Mouse (Mus musculus) layer of hippocampus, adult 18-20 months (tissue): ENCODE results near the gene Fam174b. TPM values are rescaled to one million over a fixed set of nuclear protein-coding genes. Genes with fewer than 3 reads are reported as not detected.

Source experiments
- DNase-seq, 2 experiments: peaks; one replicate each; pipeline ENCODE4 v3.0.0; 2022; ENCODE audit warnings: low spot score in 2 of 2
- long read RNA-seq: library from polyadenylated mRNA; stranded (forward); transcript quantifications from one replicate; pipeline ENCODE4 v2.0.0, GENCODE M21; 2021
- total RNA-seq, 2 experiments: library from RNA; stranded (reverse); gene quantifications; 2 replicates each; pipeline ENCODE4 v1.2.3; 2021

The Fam174b gene
- total RNA-seq: 10 to 100 TPM; 30.3 to 33.0 TPM
- long read RNA-seq, transcript Fam174b-201 (3 exons, 2,683 nt): major isoform, 68 of 76 reads
- long read RNA-seq, partial matches to known transcripts: 8 of 76 reads
- long read RNA-seq, other reads (novel, unspliced or antisense): 0 of 76 reads

DNA sequence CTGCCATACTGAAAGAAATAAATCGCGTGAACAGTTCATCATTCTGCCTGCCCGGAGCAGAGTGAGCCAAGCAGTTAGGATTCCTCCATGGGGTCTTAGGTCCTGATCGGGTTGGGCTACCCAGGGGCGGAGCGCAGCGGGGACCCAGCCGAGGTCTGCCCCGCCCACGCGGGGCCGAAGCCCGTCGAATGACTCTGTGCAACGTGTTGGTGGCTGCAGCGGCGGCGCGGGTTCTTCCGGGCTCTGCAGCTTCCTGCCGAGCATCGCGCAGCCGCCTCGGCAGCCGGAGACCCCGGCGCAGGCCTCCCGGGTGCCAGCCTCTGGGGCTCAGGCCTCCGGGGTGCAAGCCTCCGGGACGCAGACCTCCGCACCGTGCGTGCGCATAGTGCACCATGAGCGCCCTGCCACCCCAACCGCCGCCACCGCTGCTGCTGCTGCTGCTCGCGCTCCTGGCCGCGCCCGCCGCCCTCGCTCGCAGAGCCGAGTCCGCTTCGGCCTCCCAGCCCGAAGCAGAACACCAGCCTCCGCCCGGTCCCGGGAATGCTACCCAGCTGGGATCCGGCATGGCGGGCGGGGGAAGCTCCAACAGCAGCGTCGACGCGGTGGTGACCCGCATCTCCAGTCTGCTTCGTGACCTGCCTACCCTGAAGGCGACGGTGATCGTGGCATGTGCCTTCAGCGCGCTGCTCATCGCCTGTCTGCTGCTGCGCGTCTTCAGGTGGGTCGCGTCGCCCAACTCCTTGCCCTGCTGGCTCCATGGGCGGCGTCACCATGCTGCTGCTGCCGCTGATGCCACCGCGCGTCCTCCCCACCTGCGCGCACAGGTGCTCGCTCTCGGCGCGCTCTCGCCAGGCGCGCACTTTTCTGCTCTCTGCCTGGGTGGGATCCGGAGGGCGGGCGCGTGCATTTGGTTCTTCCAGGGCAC lies at the start of gene Fam174b:
Gene Fam174b (plus strand): TSS at position 192 of the 925 bp plus-strand sequence.
- DNase-seq: peak; percentile 46 to 54

DNA sequence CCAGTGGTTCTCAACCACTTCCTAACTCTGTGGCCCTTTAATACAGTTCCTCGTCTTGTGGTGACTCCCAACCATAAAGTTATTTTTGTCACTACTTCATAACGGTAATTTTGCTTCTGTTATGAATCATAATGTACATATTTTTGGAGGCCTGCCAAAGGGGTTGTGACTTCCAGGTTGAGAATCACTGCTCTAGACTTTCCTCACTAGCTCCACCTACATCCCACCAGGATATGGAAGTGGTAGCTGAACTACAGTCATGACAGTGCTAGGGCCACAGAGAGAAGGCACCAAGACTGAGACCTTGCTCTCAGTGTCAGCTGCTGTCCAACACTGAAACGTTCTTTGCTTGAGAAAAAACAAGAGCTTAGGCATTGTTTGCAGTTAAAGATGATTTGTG lies 43.0 kb upstream of the Fam174b start:
- DNase-seq: no peak

DNA sequence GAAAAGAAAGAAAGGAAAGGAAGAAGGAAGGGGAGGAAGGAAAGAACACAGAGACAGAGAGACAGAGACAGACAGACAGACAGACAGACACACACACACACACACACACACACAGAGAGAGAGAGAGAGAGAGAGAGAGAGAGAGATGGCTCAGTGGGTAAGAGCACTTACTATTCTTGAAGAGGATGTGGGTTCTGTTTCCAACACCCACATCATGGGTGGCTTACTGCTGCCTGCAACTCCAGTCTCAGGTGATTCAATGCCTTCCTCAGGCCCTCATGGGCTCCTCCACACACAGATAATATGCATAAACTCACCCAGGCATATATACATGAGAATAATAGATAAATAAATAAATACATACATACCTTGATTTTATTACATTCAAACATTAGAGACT lies 35.8 kb upstream of the Fam174b start:
- no peak for DNase-seq

DNA sequence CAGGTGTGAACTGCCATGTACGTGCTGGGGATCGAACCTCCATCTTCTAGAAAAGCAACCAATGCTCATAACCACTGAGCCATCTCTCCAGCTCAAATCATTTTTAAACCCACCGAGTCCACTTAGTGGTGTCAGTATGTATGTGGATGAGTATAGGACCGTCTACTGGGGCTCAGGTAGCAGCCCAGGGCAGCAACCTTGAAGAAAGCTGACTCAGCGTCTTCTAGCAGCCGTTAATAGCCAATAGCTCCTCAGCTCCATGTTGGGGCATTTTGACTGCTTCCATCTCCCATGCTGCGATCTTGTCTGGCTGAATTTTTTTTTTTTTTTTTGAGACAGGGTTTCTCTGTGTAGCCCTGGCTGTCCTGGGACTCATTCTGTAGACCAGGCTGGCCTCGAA lies 26.6 kb upstream of the Fam174b start:
- no peak for DNase-seq

DNA sequence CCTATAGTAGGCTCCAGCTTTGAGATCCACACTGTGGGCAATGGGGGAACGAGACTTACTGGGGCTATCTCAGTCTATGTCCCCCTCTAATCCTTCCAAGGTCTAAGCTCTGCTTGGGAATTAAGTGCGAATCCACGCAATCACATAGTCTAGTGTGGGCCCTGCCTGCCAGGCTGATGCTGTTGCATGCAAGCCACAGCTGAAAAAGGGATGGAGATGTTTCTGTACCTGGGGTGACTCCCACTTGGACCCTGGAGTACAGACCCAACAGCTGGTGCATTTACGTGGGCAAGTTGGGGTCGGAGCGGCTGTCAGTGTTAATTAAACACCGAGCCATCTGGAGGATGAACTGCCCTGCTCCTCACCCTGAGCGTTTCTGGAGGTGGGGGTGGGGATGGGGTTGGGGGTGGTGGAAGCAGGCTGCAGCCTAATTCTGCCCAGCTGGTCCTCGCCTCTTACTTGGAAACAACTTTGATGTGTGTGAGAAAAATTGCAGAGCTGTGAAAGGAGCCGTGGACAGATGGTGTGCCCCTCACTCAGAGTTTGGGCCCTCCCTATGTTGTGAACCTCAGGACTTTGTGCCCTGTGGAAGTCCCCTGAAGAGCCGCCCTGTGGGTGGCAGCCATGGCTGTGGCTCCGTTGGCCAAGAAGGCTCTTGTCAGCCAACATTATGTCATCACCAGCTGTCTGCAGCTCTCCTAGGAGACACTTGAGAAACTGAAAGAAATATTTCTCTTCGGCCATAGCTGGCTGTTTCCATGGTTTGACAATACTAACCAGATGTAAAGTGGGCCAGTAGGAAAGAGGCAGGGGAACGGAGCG lies 24.0 kb upstream of the Fam174b start:
- peak; percentile 23 to 42 for DNase-seq

DNA sequence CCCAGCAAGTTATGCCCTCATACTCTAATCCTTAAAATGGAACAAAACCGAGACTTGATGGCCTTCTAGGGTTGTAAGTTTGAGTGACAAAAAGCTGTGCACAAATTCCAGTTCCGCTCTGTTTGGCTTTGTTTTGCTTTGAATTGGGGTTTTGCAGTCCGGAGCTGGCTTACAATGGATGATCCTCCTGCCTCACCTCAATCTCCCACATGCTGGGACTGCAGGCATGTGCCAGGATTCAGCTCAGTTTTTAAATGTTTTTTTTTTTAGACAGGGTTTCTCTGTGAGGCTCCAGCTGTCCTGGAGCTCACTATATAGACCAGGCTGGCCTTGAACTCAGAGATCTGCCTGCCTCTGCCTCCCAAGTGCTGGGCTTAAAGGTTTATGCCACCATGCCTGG lies 23.3 kb upstream of the Fam174b start:
- DNase-seq: no peak

DNA sequence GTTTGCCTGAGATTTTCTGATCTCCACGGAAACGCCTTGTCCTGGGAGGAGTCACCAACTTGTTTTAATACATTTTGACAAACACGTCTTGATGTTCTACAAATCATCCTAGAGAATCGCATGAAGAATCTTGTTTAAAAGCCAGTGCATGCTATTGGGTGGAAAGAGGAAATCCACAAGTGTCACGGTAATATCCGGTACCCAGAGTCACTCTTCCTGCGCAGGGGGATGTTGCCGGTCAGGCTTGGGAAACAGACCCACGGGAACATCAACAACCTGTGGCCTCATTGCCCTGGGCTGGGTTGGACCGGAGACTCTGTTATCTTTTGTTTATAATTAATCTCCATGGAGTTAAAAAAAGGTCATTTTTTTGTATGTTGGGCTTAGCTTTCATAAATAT lies 22.1 kb upstream of the Fam174b start:
- no peak for DNase-seq

DNA sequence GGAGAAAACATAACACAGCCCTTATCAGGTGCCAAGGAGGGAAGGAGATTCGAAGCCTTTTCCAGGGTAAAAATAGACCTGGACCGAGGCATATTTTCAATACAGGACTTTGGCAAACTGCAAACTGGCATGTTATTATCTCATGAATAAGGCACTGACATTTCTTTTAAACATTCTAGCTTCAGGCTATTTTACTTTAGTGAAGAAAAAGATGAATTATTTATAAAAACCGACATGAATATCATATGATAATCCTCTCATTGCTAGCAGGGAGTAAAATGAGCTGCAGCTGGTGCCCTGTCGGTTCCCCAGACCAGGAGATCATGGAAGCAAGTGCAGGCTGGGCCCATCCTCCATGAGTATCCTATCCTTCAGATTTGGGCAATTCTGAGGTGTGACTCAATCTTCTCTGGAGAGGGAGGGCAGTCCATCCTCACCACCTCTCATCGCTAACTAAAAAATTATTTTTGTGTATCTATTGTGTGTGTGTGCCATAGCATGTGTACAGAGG lies 21.6 kb upstream of the Fam174b start:
- no peak for DNase-seq

DNA sequence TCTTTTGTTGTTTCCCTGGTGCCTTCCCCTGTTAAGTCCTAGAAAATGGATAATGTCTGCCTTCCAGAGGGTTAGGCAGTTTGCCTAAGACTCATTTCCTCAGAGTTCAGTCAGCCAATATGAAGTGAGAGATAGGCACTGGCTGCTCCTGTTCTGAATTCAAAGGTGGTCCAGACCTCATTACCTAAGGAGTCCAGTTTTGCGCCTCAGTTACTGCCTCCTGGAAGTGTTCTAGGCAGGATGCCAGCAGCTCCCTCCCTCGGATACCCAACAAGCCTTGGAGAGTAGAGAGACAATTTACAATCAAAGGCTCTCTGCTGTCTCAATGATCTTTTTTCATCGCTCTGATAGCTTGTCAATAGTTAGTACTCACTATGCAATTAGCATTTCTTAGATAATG lies 19.1 kb upstream of the Fam174b start:
- DNase-seq: peak in 1 of 2 experiments; percentile 14

DNA sequence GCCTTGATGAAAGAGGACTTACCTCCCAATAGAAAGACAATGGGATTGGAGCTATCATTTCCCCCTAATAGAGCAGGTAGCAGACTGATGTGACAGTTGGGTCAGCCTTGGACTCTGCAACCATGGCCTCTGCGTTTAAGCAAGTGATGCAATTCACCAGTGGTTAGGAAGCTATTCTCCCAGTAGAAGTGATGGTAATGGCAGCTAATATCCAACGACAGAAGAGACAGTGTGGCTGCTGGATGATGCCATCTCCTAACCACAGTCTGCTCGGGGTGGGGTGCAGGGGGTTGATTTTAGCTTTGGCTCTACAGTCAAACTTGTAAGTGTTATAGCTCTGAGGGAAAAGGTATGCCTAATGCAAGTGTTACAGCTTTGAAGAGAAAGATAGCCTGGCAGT lies 18.3 kb upstream of the Fam174b start:
- DNase-seq: no peak

DNA sequence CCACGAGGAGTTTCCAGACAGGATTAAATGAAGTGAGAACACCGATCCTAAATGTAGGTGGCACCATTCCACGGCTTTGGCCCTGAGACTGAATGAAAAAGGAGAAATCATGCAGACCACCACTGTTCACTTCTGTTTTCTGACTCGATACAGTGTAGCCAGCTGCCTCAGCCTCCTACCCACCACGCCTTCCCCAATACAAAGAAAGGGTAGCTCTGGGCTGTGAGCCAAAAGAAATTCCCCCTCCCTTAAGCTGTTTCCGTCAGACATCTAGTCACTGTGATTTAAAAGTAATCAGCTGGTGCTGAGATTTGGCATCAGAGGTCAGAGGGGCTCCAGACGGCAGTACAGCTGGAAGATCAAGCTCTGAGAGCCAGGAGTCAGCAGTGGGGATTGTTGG lies 10.2 kb upstream of the Fam174b start:
- DNase-seq: no peak

DNA sequence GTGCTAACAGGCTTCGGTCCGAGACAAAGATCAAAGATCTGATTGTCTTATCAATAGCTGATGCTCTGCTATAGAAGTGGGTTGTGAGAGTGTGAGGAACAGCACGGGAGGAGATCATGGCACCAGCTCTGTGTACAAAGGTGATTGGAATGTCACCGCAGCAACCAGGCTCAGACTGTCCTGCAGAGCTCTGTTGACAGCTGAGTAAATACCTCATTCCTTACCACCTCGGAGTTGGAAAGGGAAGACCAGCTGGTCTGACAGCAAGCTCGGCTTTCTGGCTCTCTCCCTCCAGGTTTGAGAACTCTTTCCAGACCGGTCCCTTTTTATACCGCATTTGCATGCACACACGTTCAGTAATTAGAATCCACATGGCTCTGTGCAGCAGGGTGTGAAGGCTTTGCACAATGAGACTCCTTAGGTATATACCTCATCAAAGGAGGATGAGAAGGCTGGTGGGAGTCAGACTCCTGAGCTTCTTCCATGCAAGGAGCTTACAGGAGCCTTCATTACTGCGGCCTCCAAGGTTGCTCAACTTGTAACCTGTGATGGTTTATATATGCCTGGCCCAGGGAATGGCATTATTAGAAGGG lies 9.6 kb upstream of the Fam174b start:
- DNase-seq: no peak

DNA sequence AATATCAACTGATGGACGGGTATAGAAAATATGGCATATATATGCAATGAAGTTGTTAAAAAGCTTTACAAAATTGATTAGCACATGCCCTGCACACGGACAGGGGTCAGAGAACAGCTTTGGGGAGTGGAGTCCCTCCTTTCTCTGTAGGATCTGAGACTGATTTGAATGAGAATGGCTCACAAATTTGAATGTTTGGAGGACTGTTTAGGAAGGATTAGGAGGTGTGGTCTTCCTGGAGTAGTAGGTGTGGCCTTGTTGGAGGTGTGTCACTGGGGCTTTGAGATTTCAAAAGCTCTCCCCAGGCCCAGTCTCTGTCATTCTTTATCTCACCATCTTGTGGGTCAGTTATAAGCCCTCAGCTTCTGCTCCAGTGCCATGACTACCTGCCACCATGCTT lies 4.1 kb upstream of the Fam174b start:
- no peak for DNase-seq

DNA sequence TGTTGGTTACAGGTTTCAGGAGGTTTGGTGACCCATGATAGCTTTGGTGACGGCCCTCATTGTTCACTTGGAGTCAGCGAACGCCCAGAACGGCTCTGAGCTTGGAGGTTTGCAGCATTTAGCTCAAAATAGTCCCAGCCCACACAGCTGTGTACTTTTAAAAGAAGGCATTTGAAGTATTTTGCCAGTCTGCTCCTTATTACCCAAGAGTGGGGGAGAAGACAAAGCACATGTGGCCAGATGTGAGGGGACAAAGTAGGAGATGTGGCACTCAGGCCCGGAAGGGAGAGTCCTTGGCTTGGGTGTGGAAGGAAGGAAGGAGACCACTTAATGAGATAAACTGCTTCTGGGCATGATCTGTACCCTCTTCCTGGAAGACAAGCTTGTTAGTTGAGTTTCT lies 1.3 kb downstream of the Fam174b start:
- peak in 1 of 2 experiments; percentile 30 for DNase-seq

DNA sequence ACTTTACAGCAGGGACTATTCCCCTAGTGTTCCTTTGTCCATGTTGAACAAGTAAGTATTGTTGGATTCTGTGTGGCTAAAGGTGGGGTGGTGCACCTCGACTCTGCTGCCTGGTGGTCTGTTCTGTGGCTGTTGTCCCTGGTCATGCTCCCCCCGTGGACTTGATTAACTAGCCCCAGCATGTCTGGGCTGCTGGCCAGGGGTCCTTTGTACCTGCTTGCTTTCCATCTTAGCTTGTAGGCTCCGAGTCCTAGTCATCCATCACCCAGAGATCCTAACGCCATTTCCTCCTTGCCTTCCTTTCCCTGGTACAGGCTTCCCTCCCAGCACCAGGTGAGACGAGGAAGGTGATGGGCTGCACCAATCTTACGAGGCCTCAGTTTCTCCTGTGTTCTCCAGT lies 1.7 kb downstream of the Fam174b start:
- DNase-seq: no peak

DNA sequence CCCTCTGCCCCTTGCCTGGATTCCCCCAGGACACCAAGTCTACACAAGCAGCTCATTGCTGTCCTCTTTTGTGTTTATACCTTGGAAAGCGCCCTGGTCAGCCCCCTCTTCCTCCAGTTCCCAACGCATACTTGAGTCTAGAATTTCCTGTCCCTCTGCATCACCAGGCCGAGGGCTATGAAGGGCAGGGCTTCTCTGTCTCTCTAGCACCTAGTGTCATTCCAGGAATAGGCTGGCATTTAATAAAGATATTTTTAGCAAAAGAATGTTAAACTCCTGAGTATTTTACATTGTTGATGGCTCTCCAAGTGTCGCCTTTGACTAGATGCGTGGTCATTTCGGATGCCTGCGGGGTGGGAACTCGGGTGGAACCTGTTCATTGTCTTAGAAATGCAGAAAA lies 3.0 kb downstream of the Fam174b start:
- no peak for DNase-seq

DNA sequence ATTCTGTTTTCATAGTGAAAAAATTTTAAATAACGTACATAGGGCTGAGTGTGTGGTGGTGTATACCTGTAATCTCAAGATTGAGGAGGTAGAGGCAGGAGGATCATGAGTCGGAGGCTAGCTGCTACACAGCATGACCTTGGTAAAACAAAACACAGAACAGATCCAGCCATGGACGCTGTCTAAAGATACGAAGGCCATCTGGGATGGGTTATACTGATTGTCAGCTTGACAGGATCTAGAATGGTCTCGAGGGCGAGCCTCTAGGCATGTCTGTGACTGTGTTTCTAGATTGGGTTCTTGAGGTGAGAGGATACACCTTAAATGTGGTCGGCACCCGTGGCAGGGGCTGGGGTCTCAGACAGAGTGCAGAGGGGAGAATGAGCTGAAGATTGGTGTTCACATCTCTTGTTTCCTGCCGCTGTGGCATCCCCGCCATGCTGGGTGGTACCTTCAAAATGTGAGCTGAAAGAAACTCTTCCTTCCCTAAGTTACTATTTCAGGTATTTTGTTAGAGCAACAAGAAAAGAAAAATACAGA lies 3.8 kb downstream of the Fam174b start:
- DNase-seq: no peak

DNA sequence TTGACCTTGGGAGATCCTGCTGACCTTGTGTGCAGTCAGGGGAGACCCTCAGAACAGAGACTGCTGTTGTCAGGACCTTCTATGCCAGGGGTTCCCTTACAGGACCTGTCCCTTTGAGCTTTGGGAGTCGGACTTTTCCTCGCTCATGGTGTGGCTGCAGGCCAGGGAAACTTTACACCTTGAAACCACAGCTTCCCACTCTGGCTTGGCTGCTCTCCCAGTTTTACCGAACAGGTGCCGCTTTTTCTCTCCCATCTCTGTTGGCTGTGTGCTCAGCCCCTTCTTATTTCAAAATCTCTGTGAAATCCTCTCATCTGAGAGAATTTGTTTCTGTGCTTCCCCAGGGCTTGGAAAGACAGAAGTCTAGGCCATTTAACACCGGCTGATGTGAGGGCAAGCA lies 5.8 kb downstream of the Fam174b start:
- DNase-seq: no peak

DNA sequence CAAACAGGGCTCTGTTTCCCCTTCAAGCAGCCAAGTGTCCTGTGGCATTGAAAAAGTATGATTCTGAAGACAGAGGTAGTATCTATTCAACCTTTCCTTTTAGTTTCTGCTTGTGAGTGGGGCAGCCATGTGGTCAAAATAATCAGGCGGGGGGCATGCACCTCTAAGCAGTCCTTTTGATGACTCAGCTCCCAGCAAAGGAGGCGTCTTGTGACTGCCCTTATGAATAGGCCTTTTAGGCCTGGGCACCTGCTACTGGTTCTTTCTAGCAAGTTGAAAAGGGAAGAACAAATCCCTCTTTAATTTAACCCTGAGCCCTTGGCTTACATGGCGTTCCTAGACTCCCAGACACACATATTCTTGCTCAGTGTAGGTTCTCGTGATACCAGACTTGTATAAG lies 6.7 kb downstream of the Fam174b start:
- no peak for DNase-seq

DNA sequence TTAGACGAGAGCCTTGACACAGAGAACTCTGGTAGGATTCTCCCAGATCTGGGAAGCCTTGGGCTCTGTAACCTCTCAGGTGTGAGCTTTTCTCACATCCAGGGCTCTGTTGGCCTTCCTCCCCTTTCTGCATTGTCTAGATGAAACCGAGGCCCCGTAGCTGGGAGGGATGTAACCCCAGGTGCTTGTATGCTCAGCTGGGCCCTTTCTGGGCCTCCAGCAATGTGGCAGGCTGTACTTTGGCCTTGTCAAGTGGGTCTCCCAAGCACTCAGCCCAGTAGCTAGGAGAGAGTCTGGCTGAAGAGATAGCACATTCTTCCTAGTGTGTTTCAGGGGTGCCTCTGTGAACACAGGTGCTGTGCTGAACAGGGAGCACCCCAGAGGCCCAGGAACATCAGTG lies 7.4 kb downstream of the Fam174b start:
- DNase-seq: no peak

DNA sequence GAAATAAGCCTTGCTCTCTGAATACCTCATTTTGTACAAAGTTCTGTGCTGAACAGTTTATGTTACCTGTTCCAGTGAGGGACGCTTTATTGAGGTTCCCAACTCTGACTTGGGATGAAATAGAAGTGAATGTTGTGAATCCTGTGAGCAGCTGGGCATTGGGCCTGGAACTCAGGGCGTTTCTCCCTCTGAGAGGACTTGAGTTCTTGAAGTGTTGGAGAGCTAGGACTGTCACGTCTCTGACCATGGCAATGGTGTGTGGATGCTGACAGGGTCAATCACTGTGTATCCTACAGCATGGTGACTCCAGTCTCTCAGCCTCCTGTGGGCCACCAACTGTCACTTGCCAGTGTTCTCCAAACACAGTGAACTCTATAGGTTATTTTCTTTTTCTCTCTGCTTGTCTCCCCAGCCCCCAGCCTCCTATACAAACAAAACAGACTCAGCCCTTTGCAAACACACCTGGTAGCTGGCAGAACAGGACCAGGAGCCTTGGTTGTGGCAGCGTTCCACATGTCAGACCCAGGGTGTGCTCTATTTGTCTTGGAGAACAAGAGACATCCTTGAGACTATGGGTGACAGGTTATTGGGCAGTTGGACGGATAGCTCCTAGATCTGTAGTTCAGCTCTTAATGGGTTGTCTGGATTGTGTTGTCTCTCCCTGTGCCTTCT lies 8.5 kb downstream of the Fam174b start:
- DNase-seq: no peak
